Mouse (Mus musculus) adipocyte (in vitro differentiated cells): ENCODE data around the gene 3110009E18Rik.

ENCODE experiments used
- DNase-seq: peaks from one replicate; pipeline ENCODE4 v3.0.0-alpha.2; 2016; ENCODE audit warnings: low spot score

Gene 3110009E18Rik

GRCm38 (mm10) chr1:120145527-120146216, 24.7 kb downstream of the 3110009E18Rik start:
- DNase-seq, result no peak

GRCm38 (mm10) chr1:120146994-120147393, 26.0 kb downstream of the 3110009E18Rik start:
- peak; percentile 43 for DNase-seq

- DNase-seq, result peak; percentile 67
Observed at GRCm38 (mm10) chr1:120154232-120154631, 33.2 kb downstream of the 3110009E18Rik start.

DNA sequence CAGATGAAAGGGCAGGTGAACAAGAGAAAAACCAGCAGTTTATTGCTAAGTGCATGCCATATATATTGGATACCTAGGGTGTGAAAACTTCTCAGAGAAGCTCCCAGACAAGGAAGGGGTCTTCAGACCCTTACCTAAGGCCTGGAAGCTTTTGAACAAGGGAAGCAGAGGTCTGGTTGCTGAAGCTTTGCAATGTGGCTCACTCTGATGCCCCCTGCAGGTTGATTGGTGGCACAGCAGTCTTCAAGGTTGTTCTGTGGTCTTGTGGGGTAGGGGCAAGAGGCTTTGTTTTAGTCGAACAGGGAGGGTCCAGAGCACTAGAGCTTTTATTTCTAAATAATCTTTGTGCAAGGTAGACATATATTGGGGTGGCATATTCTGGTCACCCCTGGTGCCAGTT, 34.3 kb downstream of the 3110009E18Rik start:
- DNase-seq, result peak; percentile 40

DNA sequence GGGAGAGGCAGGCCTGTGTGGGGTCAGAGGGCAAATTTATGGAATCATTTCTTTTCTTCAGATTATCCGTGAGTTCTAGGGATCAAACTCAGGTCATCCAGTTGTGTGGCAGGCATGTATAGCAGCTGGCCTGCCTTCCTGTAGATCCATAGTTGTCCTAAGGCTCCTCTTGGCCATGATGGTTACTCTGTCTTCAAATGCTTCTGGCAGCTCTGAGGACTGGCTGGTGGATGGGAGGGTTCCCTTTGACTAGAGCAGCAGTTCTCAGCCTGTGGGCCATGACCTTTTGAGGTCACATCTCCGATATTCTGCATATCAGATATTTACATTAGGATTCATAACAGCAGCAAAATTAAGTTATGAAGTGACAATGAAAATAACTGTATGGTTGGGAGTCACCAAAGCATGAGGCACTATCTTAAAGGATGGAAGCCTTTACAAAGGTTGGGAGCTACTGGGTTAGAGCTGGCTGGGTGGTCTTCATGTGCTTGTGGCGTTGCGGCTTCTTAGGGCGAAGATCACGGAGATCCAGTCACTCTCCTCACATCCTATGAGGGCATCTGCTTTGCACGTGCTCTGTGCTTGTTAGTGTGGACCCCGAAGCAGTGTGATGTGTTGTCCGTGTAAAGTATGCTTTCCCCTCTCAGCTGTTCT, 37.6 kb downstream of the 3110009E18Rik start:
- DNase-seq, result no peak

- DNase-seq, result no peak
Observed at GRCm38 (mm10) chr1:120161502-120161901, 40.5 kb downstream of the 3110009E18Rik start.

DNA sequence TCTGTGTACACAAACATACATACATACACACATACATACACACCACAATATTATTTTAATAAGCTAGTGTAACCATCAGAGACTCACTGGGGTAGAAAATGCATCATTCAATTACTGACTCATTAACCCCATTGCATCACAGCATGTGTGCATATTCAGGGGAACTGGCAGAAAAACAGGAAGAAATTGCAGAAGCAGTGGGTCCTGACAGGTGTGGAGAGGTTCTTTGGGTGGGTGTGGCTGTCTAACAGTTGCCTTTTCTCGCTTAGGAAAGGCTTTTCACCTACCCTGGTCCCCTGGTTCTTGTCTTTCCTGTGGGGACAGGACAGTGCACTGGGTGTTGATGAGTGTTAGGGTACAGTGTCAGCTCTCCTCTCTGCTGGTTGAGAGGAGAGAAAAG, 41.6 kb downstream of the 3110009E18Rik start:
- no peak for DNase-seq

DNA sequence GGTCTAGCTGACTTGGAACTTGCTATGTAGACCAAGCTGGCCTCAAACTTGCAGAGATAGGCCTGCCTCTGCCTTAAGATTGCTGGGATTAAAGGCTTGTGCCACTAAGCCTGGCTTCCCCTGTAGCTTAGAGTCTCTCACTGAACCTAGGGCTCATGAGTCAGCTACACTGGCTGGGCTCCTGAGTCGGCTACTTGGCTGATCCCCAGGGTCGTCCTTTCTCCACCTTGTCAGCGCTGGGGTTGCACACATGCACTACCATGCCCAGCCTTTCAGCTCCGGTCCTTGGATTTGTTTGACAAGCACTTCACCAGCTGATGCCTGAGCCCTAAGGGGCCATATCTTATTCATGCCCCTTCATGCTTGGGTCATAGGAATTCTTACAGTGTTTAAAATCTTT, 47.0 kb downstream of the 3110009E18Rik start:
- peak; percentile 9 for DNase-seq

DNA sequence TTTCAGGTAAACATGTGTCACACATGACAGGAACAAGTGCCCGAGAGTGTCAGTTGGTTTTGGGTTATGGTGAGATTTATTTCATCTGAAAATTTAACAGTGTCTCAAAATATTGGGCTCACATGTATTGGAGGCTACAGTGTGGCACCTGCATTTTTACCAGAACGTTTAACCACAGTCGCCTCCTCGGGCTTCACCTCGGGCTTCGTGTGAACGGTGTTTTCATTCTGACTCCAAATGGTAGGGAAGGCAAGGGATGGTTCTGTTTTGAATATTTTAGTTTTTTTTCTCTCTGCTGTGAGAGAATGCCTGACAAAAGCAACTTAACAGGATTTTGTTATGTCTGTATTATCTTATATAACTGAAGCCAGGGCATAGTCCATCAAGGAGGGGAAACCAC, 47.7 kb downstream of the 3110009E18Rik start:
- no peak for DNase-seq

GRCm38 (mm10) chr1:120170307-120170706, 49.3 kb downstream of the 3110009E18Rik start:
- DNase-seq, result no peak

DNA sequence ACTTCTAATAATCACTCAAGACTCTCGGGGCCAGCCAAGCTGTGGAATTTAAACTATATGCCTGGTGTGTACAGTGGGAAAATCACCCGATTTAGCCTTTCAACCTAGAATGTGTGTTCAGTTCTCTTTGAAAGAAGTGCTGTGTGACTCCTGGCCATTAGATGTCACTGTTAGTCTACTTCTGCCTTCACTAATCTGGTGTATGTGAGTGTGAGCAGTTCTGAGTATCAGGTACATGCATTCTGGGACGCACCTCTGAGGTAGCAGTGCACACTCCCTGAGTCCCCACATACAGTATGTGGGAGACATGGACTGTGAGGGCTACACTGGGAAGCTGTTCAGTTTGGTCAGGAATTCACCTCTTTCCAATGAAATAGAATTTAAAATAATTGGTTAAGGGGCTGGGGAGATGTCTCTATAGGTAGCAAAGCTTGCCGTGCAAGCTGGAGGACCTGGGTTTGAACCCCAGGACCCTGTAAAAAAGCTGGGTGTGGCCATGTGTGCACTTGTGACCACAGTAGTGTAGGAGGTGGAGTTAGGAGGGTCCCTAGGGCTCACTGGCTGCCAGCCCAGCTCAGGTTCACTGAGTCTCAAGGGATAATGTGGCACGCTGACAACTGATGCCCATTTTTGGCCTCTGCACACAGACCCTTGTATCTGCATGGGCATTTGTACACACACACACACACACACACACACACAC, 51.0 kb downstream of the 3110009E18Rik start:
- DNase-seq, result peak; percentile 52

DNA sequence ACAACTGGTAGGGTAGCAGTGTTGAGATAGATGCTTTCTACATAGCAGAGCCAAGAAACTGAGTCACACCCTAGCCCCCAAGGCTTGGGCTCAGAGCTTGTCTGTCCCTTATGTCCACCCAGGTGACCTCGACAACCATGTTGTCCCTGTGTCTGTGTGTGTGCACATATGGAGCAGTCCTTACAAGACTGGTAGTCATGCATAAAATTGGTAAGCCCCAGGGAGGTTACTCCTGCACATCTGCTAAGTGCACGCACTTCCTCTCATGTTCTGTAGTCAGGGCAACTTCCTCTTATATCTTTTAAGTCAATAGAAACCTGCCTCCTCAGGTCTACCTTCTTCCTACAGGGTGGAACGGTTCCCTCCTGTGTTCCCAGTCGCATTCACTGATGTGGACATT, 54.0 kb downstream of the 3110009E18Rik start:
- DNase-seq, result no peak

GRCm38 (mm10) chr1:120176313-120176712, 55.3 kb downstream of the 3110009E18Rik start:
- no peak for DNase-seq

GRCm38 (mm10) chr1:120177141-120177540, 56.2 kb downstream of the 3110009E18Rik start:
- no peak for DNase-seq

DNA sequence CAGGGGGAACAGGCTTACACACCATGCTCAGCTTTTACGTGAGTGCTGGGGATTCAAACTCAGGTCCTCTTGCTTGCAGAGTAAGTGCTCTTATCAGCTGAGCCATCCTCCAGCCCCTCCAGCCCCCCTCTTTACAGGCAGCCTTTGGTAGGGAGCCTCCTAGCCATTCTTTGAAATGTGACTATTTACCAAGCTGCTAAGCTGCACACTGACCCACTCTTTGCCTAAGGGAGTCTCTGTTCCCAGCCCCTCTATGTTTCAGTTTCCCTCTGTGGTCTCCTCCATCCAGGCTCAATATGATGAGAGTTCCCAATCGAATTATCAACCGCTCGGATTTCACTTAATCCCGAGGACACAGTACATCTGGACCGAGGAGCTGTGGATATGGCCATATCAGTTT, 65.2 kb downstream of the 3110009E18Rik start:
- DNase-seq, result no peak

- no peak for DNase-seq
Observed at GRCm38 (mm10) chr1:120186655-120187054, 65.7 kb downstream of the 3110009E18Rik start.

GRCm38 (mm10) chr1:120187059-120187458, 66.1 kb downstream of the 3110009E18Rik start:
- no peak for DNase-seq

GRCm38 (mm10) chr1:120189206-120189605, 68.2 kb downstream of the 3110009E18Rik start:
- no peak for DNase-seq

DNA sequence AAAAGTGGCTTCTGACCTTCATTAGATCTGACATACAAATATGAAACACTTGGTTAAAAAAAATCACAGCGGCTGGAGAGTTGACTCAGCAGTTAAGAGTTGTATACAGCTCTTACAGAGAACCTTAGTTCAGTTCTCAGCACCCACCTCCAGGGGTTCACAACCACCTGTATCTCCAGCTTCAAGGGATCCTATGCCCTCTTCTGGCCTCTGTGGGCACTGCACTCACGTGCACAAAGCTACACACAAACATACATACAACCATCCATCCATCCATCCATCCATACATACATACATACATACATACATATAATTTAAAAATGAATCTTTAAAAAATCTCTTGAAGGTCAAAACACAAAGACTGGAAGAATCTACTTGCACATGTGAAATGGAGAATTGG, 69.3 kb downstream of the 3110009E18Rik start:
- no peak for DNase-seq

GRCm38 (mm10) chr1:120190946-120191345, 70.0 kb downstream of the 3110009E18Rik start:
- DNase-seq, result no peak

GRCm38 (mm10) chr1:120192321-120192720, 71.3 kb downstream of the 3110009E18Rik start:
- no peak for DNase-seq

DNA sequence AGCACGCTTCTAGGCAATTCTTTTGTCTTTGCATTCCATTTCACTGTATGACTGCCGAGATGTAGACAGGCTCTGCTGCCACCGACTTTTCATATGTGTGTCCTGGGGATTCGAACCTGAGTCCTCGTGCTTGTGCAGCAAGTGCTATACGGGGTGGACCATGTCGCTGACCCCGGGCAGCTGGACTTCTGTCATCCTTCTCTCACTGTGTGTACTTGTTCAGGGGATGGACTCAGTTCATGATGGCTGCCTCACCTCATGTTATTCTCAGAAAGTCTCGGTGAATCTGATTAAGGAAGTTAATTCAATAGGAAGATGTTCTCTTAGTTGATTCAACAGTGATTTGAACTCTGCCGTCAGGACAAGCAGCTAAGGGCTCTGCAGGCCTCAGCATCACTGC, 72.6 kb downstream of the 3110009E18Rik start:
- DNase-seq, result no peak

GRCm38 (mm10) chr1:120195947-120196346, 75.0 kb downstream of the 3110009E18Rik start:
- DNase-seq, result no peak
